Mouse (Mus musculus) left cerebral cortex, adult 18-20 months (tissue): ENCODE results near the gene Olfr652. TPM values are rescaled to one million over a fixed set of nuclear protein-coding genes. Genes with fewer than 3 reads are reported as not detected.

ENCODE experiments used
- DNase-seq, 2 experiments: peaks; one replicate each; pipeline ENCODE4 v3.0.0; 2021 to 2022; ENCODE audit warnings: low spot score in 2 of 2, mixed read lengths in 1 of 2
- long read RNA-seq, 2 experiments: library from polyadenylated mRNA; stranded (forward); transcript quantifications; one replicate each; pipeline ENCODE4 v2.0.0; 2021
- total RNA-seq, 2 experiments: library from RNA; stranded (reverse); gene quantifications; 2 replicates each; pipeline ENCODE4 v1.2.3; 2021

Gene Olfr652
- not detected for total RNA-seq
- long read RNA-seq, experiment 1: 0 reads
- long read RNA-seq, experiment 2: 0 reads

- DNase-seq: no peak
Measured at GRCm38 (mm10) chr7:104560601-104561000, at the start of gene Olfr652. TSS of gene Olfr652 (plus strand) at chr7:104560901.

- DNase-seq: no peak
Measured at GRCm38 (mm10) chr7:104549833-104550232, 10.9 kb upstream of the Olfr652 start, which contains the start of gene Olfr651. TSS of gene Olfr651 (plus strand) at chr7:104550133.

- no peak for DNase-seq
Measured at GRCm38 (mm10) chr7:104552700-104553099, 8.0 kb upstream of the Olfr652 start.

GRCm38 (mm10) chr7:104577014-104577413 lies 16.3 kb downstream of the Olfr652 start, which contains the start of gene Olfr653:
TSS of gene Olfr653 (plus strand) at chr7:104577314.
- DNase-seq: no peak

- no peak for DNase-seq
Measured at GRCm38 (mm10) chr7:104580846-104581245, 20.1 kb downstream of the Olfr652 start.

DNA sequence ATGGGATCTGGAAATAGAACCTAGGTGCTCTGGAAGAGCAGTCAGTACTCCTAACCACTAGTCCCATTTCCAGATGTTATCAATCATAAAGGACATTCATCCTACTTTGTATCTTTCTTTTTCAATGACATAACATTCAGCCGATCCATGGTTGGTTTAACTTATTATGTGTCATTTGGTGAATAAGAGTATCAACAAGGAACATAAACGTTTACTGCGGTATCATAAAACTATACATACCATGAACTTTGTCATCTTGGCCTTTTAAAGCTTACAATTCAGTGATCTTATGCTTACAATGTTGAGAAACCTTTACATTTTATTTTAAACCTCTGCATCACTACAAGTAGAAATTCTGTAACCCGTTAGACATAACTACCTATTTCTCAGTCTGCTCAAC lies 20.7 kb downstream of the Olfr652 start:
- DNase-seq: no peak

DNA sequence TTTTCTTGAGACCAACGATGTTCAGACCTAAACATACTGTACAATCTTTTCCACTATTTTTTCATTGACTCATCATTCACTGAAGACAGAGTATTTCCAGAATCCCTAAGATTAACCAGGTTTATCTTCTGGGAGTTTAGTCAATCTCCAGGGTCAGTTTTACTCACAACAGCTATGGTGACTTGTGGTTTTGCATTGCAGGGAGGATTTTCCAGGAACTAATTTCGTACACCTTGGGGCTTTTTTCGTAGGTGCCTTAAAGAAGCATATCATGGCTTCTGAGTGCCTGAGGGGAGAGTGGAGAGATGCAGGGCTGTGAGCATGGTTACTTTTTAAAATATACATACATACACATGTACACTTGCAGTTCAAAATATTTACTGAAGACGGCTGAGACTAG lies 26.0 kb downstream of the Olfr652 start, which contains the start of gene Olfr654:
Gene Olfr654, plus strand, starts transcription at position 301 of the 400 bp plus-strand sequence.
- no peak for DNase-seq

- DNase-seq: no peak
Measured at GRCm38 (mm10) chr7:104588274-104588673, 27.6 kb downstream of the Olfr652 start.

DNA sequence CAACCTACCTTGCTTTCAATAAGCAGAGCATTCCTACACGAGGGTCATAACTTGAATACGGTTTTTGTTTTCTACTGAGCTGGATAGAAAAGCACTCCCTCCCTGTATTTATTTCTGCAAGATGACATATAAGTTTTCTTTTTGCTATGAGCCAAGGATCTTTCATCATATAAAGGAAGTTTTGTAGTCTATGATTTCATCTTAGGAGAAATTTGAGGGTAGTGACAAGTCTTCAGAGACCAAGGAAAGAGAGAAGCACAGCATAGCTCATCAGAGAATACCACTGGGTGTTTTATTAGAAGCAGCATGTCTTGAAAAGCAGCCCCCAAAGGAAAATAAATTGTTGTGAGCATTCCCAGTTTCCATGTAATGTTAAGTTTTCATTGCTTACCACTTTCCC lies 41.0 kb downstream of the Olfr652 start, which contains the start of gene Olfr655:
Gene Olfr655, minus strand, starts transcription at position 101 of the 400 bp plus-strand sequence.
- no peak for DNase-seq

GRCm38 (mm10) chr7:104603173-104603572 lies 42.5 kb downstream of the Olfr652 start:
- no peak for DNase-seq

DNA sequence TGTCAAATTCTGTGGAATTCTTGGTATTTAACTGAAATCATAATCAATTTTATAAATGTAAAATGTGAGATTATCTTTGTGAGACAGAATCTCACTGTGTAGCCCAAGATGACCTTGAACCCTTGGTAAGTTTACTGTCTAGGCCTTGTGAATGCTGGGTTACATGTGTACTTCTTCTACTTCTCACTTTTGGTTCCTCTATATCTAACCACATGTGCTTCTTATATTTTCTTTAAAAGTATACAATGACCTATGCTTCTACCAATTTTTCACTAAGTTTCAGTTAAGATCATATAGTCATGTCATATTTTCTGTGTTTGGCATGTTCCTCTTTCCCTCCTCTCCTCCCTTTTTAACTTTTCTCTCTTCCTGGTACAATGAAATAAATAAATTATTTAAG lies 44.0 kb downstream of the Olfr652 start:
- no peak for DNase-seq

DNA sequence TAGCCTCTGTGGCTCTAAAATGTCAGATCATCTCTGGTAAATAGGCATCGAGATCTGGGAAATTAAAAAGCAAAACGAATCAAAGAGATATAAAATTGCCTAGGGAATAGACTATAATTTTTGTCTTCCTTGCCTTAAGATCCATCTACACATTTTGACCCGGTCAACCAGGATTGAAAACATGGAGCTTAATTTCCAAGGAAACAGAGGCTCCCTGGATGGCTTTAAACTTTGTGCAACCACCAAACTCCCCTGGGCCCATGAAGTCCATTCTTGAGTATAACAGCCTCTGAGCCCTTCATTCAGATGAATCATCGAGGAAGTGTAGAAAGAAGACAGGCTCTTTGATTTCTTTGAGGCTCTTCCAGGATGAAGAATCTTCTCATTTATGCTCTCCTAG lies 53.0 kb downstream of the Olfr652 start, which contains the start of gene Olfr656:
Gene Olfr656, plus strand, starts transcription at position 301 of the 400 bp plus-strand sequence.
- DNase-seq: no peak

Other genes starting within 250 kb of the Olfr652 start
- gene Trim12a, start 245.4 kb upstream of the Olfr652 start, total RNA-seq: 1 to 10 TPM; 2.2 to 2.6 TPM
- gene Trim34b, start 231.4 kb upstream of the Olfr652 start, total RNA-seq: not detected
- gene Trim12c, start 207.5 kb upstream of the Olfr652 start, total RNA-seq: 1 to 10 TPM; 1.7 TPM
- under 1 TPM in 1 of 2 experiments, not detected in 1; 0.14 TPM for gene Trim30b, start 191.0 kb upstream of the Olfr652 start, total RNA-seq
- not detected for gene Trim30c, start 160.1 kb upstream of the Olfr652 start, total RNA-seq
- gene Trim30a, start 95.7 kb upstream of the Olfr652 start, total RNA-seq: 1 to 10 TPM in 1 of 2 experiments, under 1 TPM in 1; 0.67 to 1.0 TPM
- gene Trim30d, start 53.1 kb upstream of the Olfr652 start, total RNA-seq: under 1 TPM; 0.59 to 0.88 TPM
- not detected for gene Olfr651, start 10.8 kb upstream of the Olfr652 start, total RNA-seq
- not detected for gene Olfr653, start 16.4 kb downstream of the Olfr652 start, total RNA-seq
- gene Olfr654, start 26.1 kb downstream of the Olfr652 start, total RNA-seq: not detected
- gene Olfr655, start 40.9 kb downstream of the Olfr652 start, total RNA-seq: not detected
- not detected for gene Olfr656, start 53.1 kb downstream of the Olfr652 start, total RNA-seq
- not detected for gene Olfr657, start 63.9 kb downstream of the Olfr652 start, total RNA-seq
- not detected for gene Olfr658, start 86.4 kb downstream of the Olfr652 start, total RNA-seq
- gene Olfr659, start 105.9 kb downstream of the Olfr652 start, total RNA-seq: not detected
- not detected for gene Olfr661, start 125.6 kb downstream of the Olfr652 start, total RNA-seq
- gene Usp17le, start 216.6 kb downstream of the Olfr652 start, total RNA-seq: not detected